Mouse (Mus musculus): ENCODE data around the gene Ano8.
"Not testable (repeated sequence)": the region's sequence is repeated elsewhere in the genome, so short reads cannot be mapped to it uniquely, and the experiment has no call there.

The Ano8 gene

GRCm38 (mm10) chr8:71485142-71486135, at the start of gene Ano8:
Ano8 (minus strand) TSS chr8:71485963.
- peak; percentile 76 to 85 for DNase-seq (ENCODE audit: low spot score in 2 of 2)

GRCm38 (mm10) chr8:71534263-71534810, 48.6 kb upstream of the Ano8 start:
- DNase-seq (ENCODE audit: low spot score in 2 of 2) = no peak

GRCm38 (mm10) chr8:71530735-71531467, 45.1 kb upstream of the Ano8 start:
- DNase-seq (ENCODE audit: low spot score in 2 of 2) = not testable (repeated sequence)

- DNase-seq (ENCODE audit: low spot score in 2 of 2) = no peak
These were observed 42.8 kb upstream of the Ano8 start for GRCm38 (mm10) chr8:71528362-71529073.

GRCm38 (mm10) chr8:71527162-71527870, 41.6 kb upstream of the Ano8 start:
- DNase-seq (ENCODE audit: low spot score in 2 of 2) = no peak

- DNase-seq (ENCODE audit: low spot score in 2 of 2) = no peak
These were observed 40.5 kb upstream of the Ano8 start for GRCm38 (mm10) chr8:71526272-71526671.

- DNase-seq (ENCODE audit: low spot score in 2 of 2) = no peak
These were observed 39.7 kb upstream of the Ano8 start, which contains the start of gene Ccdc194 for GRCm38 (mm10) chr8:71525226-71526050. Ccdc194 (minus strand) TSS chr8:71525711.

- DNase-seq (ENCODE audit: low spot score in 2 of 2) = peak; percentile 80 to 87
These were observed 35.9 kb upstream of the Ano8 start for GRCm38 (mm10) chr8:71521634-71522033.

GRCm38 (mm10) chr8:71519037-71519825, 33.5 kb upstream of the Ano8 start:
- DNase-seq (ENCODE audit: low spot score in 2 of 2) = not testable (repeated sequence)

GRCm38 (mm10) chr8:71516786-71517185, 31.0 kb upstream of the Ano8 start:
- DNase-seq (ENCODE audit: low spot score in 2 of 2) = no peak

- DNase-seq (ENCODE audit: low spot score in 2 of 2) = no peak
These were observed 29.3 kb upstream of the Ano8 start for GRCm38 (mm10) chr8:71515043-71515442.

- no peak for DNase-seq (ENCODE audit: low spot score in 2 of 2)
These were observed 27.4 kb upstream of the Ano8 start for GRCm38 (mm10) chr8:71513018-71513754.

GRCm38 (mm10) chr8:71511644-71512043, 25.9 kb upstream of the Ano8 start, which contains the start of gene Plvap:
Plvap (minus strand) TSS chr8:71511752.
- DNase-seq (ENCODE audit: low spot score in 2 of 2) = no peak

GRCm38 (mm10) chr8:71509316-71509715, 23.6 kb upstream of the Ano8 start:
- DNase-seq (ENCODE audit: low spot score in 2 of 2) = no peak

- DNase-seq (ENCODE audit: low spot score in 2 of 2) = peak; percentile 62 to 77
These were observed 21.9 kb upstream of the Ano8 start for GRCm38 (mm10) chr8:71507589-71508104.

- DNase-seq (ENCODE audit: low spot score in 2 of 2) = no peak
These were observed 20.2 kb upstream of the Ano8 start for GRCm38 (mm10) chr8:71505979-71506378.

GRCm38 (mm10) chr8:71505326-71505725, 19.6 kb upstream of the Ano8 start:
- DNase-seq (ENCODE audit: low spot score in 2 of 2) = no peak

- no peak for DNase-seq (ENCODE audit: low spot score in 2 of 2)
These were observed 18.6 kb upstream of the Ano8 start for GRCm38 (mm10) chr8:71504349-71504748.
